Comparison of ENCODE assay signal across 19 mouse cellular contexts in the genomic region with DNA sequence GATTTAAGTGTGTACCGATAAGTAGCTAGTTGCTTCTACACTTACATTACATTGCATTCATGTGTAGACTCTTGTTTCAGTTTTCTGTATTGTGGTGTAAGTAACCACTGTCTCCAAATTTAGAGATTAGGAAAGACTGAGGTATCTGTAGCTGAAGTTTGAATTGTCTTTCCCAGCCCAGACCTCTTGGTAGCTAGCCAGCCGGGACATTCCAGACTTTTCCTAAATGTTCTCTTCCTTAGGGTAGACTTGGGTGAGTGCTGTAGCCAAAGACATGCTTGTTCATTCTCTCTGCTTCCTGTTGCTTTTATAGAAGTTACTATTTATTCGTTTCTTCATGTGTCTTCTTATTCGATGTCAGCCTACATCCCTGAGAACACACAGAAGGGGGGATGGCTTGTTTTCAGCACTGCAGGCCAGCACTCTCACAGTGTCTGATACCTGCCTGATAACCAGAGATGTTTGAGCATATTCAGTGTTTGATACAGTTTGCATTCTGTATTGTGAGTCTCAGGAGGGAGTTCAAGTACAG.
"Had no signal": no experiment of that assay in that cellular context is flagged by ENCODE, and none has a peak within 500 bp of the region (broad histone marks: within the 10 kb centered on the region; RNA-seq: fewer than 3 reads in every experiment).

No protein-coding gene starts in this region.

- H3K4me3 ChIP-seq: limb, embryonic 10.5 days; limb, embryonic 13.5 days; liver, embryonic 12.5 days; liver, embryonic 15.5 days; midbrain, embryonic 10.5 days; midbrain, embryonic 13.5 days; myocyte; neural tube, embryonic 13.5 days; stomach, embryonic 15.5 days had no signal

- H3K4me1 ChIP-seq: limb, embryonic 10.5 days; limb, embryonic 13.5 days; liver, embryonic 12.5 days; liver, embryonic 15.5 days; midbrain, embryonic 13.5 days; stomach, embryonic 15.5 days had no signal

- DNase-seq: kidney, postnatal 14 days; kidney, postnatal 4 days; liver; lung, adult 18-20 months; retina, postnatal 1 day; right cerebral cortex, postnatal 25 days; spleen, adult 18-20 months; thymus, adult 18-20 months; thymus, postnatal 36 days had no signal

- ATAC-seq: liver, embryonic 12.5 days; midbrain, embryonic 13.5 days; midbrain, embryonic 16.5 days had no signal
